ENCODE assay signal across 14 mouse cellular contexts in the genomic region with DNA sequence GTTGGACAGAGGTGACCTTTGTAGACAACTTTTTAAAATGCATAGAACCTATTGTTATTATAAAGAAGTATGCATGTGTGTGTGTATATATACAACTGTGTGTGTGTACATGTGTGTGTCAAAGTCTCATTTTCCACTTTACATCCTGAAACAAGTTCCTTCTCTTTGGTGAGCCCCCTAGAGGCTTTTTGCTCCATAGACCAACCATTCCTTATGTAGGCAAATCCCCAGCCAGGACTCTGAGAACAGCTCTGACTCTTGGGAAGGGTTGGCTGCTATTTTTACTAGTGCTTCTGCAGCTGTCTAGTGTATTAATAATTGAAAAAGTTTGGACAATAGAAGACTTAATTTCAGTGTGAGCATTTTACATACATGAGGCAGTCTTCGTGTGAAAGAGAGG.
A peak's percentile ranks its signal among the peaks of the same experiment; 100 is the strongest.
DNase-seq lines count a peak whose midpoint lies in the region; ATAC-seq and TF ChIP-seq lines count a peak whose summit lies in the region.
"Had no signal": no experiment of that assay in that cellular context is flagged by ENCODE, and none has a peak within 500 bp of the region (broad histone marks: within the 10 kb centered on the region; RNA-seq: fewer than 3 reads in every experiment).

No protein-coding gene starts in this region.

- H3K4me3 ChIP-seq in heart, postnatal 0 days (ENCODE audit: low read depth, low read length), result no peak overlapping the region
- H3K4me3 ChIP-seq in lung, postnatal 0 days (ENCODE audit: low read depth, low read length), result no peak overlapping the region
- H3K4me3 ChIP-seq in olfactory bulb, adult 2 months (ENCODE audit: insufficient read depth, low read depth, low read length), result no peak overlapping the region
- no peak overlapping the region for H3K4me3 ChIP-seq in forebrain, embryonic 13.5 days
- H3K4me3 ChIP-seq: midbrain, embryonic 15.5 days; neural tube, embryonic 12.5 days had no signal

- H3K9me3 ChIP-seq in heart, postnatal 0 days (replicated peaks; ENCODE audit: control insufficient read depth, low read length), result no peaks in the 10 kb centered on the region
- no peaks in the 10 kb centered on the region for H3K9me3 ChIP-seq in lung, postnatal 0 days (ENCODE audit: low read length)
- no peaks in the 10 kb centered on the region for H3K9me3 ChIP-seq in forebrain, embryonic 13.5 days (replicated peaks)
- H3K9me3 ChIP-seq: midbrain, embryonic 15.5 days; neural tube, embryonic 12.5 days had no signal

- TF ChIP-seq CTCF in heart, postnatal 0 days (IDR thresholded peaks at IDR 0.05; ENCODE audit: low read depth), result peak; percentile 14; the same call in 1 of the 2 replicates
- peak; percentile 45 for TF ChIP-seq CTCF in lung, postnatal 0 days (IDR thresholded peaks at IDR 0.05)
- TF ChIP-seq CTCF in olfactory bulb, adult 2 months (IDR thresholded peaks at IDR 0.05; ENCODE audit: insufficient read depth, low read depth, low read length), result no peak

- no peaks in the 10 kb centered on the region for H3K27me3 ChIP-seq in heart, postnatal 0 days (ENCODE audit: control insufficient read depth, insufficient read depth, low read length)
- no peaks in the 10 kb centered on the region for H3K27me3 ChIP-seq in lung, postnatal 0 days (replicated peaks; ENCODE audit: insufficient read depth, low read length)
- peaks cover 16% of the 10 kb centered on the region for H3K27me3 ChIP-seq in forebrain, embryonic 13.5 days
- H3K27me3 ChIP-seq: midbrain, embryonic 15.5 days; neural tube, embryonic 12.5 days had no signal

- no peak for TF ChIP-seq POLR2A in olfactory bulb, adult 2 months (IDR thresholded peaks at IDR 0.05; ENCODE audit: insufficient read depth, low read depth, low read length)

- intact Hi-C loops in heart, postnatal 25 days (cut with DNase I), result no loop called here

- H3K36me3 ChIP-seq in heart, postnatal 0 days (replicated peaks; ENCODE audit: control insufficient read depth, insufficient read depth, low read length), result 0 out of 2 replicates have a peak, but pooled peaks cover 6% of the 10 kb centered on the region
- H3K36me3 ChIP-seq in lung, postnatal 0 days (ENCODE audit: insufficient read depth, low read length), result no peaks in the 10 kb centered on the region
- no peaks in the 10 kb centered on the region for H3K36me3 ChIP-seq in forebrain, embryonic 13.5 days (ENCODE audit: poor library complexity, severe bottlenecking)
- H3K36me3 ChIP-seq: midbrain, embryonic 15.5 days had no signal

- no peak overlapping the region for H3K9ac ChIP-seq in heart, postnatal 0 days (replicated peaks; ENCODE audit: low read depth, low read length)
- H3K9ac ChIP-seq in lung, postnatal 0 days (replicated peaks; ENCODE audit: low read depth), result no peak overlapping the region
- H3K9ac ChIP-seq in forebrain, embryonic 13.5 days, result no peak overlapping the region
- H3K9ac ChIP-seq: midbrain, embryonic 15.5 days; neural tube, embryonic 12.5 days had no signal

- peaks cover 25% of the 10 kb centered on the region for H3K4me1 ChIP-seq in heart, postnatal 0 days (ENCODE audit: control insufficient read depth, insufficient read depth)
- H3K4me1 ChIP-seq in lung, postnatal 0 days (ENCODE audit: insufficient read depth, low read depth, low read length), result no peaks in the 10 kb centered on the region; the same call in 1 of the 2 replicates
- peaks cover 26% of the 10 kb centered on the region for H3K4me1 ChIP-seq in olfactory bulb, adult 2 months (ENCODE audit: control insufficient read depth, insufficient read depth, low read length)
- H3K4me1 ChIP-seq in forebrain, embryonic 13.5 days, result peaks cover 21% of the 10 kb centered on the region

- H3K4me2 ChIP-seq in heart, postnatal 0 days (ENCODE audit: low read depth, low read length), result no peak overlapping the region
- no peak overlapping the region for H3K4me2 ChIP-seq in lung, postnatal 0 days (replicated peaks; ENCODE audit: low read depth, low read length)
- H3K4me2 ChIP-seq in forebrain, embryonic 13.5 days, result no peak overlapping the region
- H3K4me2 ChIP-seq: liver, embryonic 11.5 days; midbrain, embryonic 15.5 days; neural tube, embryonic 12.5 days had no signal

- TF ChIP-seq EP300 in heart, postnatal 0 days (IDR thresholded peaks at IDR 0.05; ENCODE audit: low read depth), result no peak
- TF ChIP-seq EP300 in lung, postnatal 0 days (IDR thresholded peaks at IDR 0.05), result no peak

- H3K27ac ChIP-seq in heart, postnatal 0 days (ENCODE audit: low read depth), result no peak overlapping the region
- H3K27ac ChIP-seq in lung, postnatal 0 days (ENCODE audit: low read length), result no peak overlapping the region
- 0 out of 2 replicates have a peak overlapping the region, but pooled peaks have one; percentile 56 for H3K27ac ChIP-seq in olfactory bulb, adult 2 months (ENCODE audit: insufficient read depth, low read depth, low read length)
- no peak overlapping the region for H3K27ac ChIP-seq in forebrain, embryonic 13.5 days
- H3K27ac ChIP-seq: midbrain, embryonic 15.5 days; neural tube, embryonic 12.5 days had no signal

- ATAC-seq in heart, postnatal 0 days (ENCODE audit: insufficient read depth, low read depth), result no peak
- ATAC-seq in lung, postnatal 0 days, result no peak
- ATAC-seq in forebrain, embryonic 13.5 days, result no peak
- ATAC-seq: forebrain, embryonic 14.5 days; midbrain, embryonic 15.5 days had no signal

- 81% methylated on average over 1 of the region's 1 CpGs for WGBS in heart, postnatal 0 days
- WGBS in lung, postnatal 0 days, result 85% methylated on average over 1 of the region's 1 CpGs
- 20% methylated on average over 1 of the region's 1 CpGs for WGBS in olfactory bulb, adult 2 months
- 84% methylated on average over 1 of the region's 1 CpGs for WGBS in forebrain, embryonic 13.5 days

- DNase-seq in heart, postnatal 0 days (ENCODE audit: low spot score), result no peak
- DNase-seq in heart, postnatal 25 days (ENCODE audit: low spot score), result no peak
- no peak for DNase-seq in lung, postnatal 0 days (ENCODE audit: low spot score)
- no peak for DNase-seq in lung, adult 18-20 months
- peak; percentile 36 for DNase-seq in NIH3T3 (ENCODE audit: low read depth)
- DNase-seq: cerebellum, adult 9-11 months; heart, adult 18-20 months; thymus, adult 18-20 months had no signal
